In genomic region chr2:35714742-35715167, GRCm38 (mm10) we compare ENCODE assay signal across 7 mouse cellular contexts.
DNase-seq lines count a peak whose midpoint lies in the region; ATAC-seq lines count a peak whose summit lies in the region.

No protein-coding gene starts in this region.

- no peak overlapping the region for H3K9ac ChIP-seq in hindbrain, embryonic 16.5 days (ENCODE audit: low read depth, low read length)

- 50% methylated on average over 8 of the region's 8 CpGs for WGBS in hindbrain, embryonic 16.5 days
- 90% methylated on average over 8 of the region's 8 CpGs for WGBS in hindbrain, embryonic 10.5 days

- H3K27me3 ChIP-seq in hindbrain, embryonic 16.5 days (replicated peaks; ENCODE audit: control insufficient read depth, insufficient read depth, low read length), result no peaks in the 10 kb centered on the region
- no peaks in the 10 kb centered on the region for H3K27me3 ChIP-seq in hindbrain, embryonic 10.5 days (ENCODE audit: insufficient read depth, poor library complexity, severe bottlenecking)

- H3K9me3 ChIP-seq in hindbrain, embryonic 16.5 days (ENCODE audit: control insufficient read depth, low read length), result no peaks in the 10 kb centered on the region
- H3K9me3 ChIP-seq in hindbrain, embryonic 10.5 days, result no peaks in the 10 kb centered on the region

- no peak overlapping the region for H3K4me3 ChIP-seq in hindbrain, embryonic 16.5 days (ENCODE audit: low read length)
- no peak overlapping the region for H3K4me3 ChIP-seq in hindbrain, embryonic 10.5 days

- peaks cover 38% of the 10 kb centered on the region for H3K36me3 ChIP-seq in hindbrain, embryonic 16.5 days (ENCODE audit: control insufficient read depth, insufficient read depth, low read length)
- peaks cover 100% of the 10 kb centered on the region for H3K36me3 ChIP-seq in hindbrain, embryonic 10.5 days

- DNase-seq in hindbrain, embryonic 10.5 days (ENCODE audit: low spot score), result no peak
- DNase-seq in right cerebral cortex, adult 18-20 months, result peak; percentile 41
- no peak for DNase-seq in right cerebral cortex, postnatal 14 days
- DNase-seq in heart, adult 8-10 months (ENCODE audit: low spot score), result peak; percentile 65
- no peak for DNase-seq in embryo, embryonic 9.5 days (ENCODE audit: extremely low spot score)
- no peak for DNase-seq in thymus, postnatal 10 days (ENCODE audit: low spot score in 2 of 2)

- H3K4me1 ChIP-seq in hindbrain, embryonic 16.5 days (ENCODE audit: control insufficient read depth, insufficient read depth, low read depth, low read length), result peaks cover 4% of the 10 kb centered on the region
- no peaks in the 10 kb centered on the region; the same call in 1 of the 2 replicates for H3K4me1 ChIP-seq in hindbrain, embryonic 10.5 days (replicated peaks)

- H3K27ac ChIP-seq in hindbrain, embryonic 16.5 days (ENCODE audit: low read depth, low read length), result no peak overlapping the region
- no peak overlapping the region for H3K27ac ChIP-seq in hindbrain, embryonic 10.5 days

- H3K4me2 ChIP-seq in hindbrain, embryonic 16.5 days (ENCODE audit: low read length), result no peak overlapping the region

- ATAC-seq in hindbrain, embryonic 16.5 days, result peak; percentile 19; the same call in 1 of the 2 replicates

Comparison
In these comparisons a context has a peak if more than half of its experiments do, and no peak if none do; other contexts are left out.
1. DNase-seq: peak in right cerebral cortex, adult 18-20 months (single experiment) and heart, adult 8-10 months (single experiment); none in hindbrain, embryonic 10.5 days (single experiment), right cerebral cortex, postnatal 14 days (single experiment), embryo, embryonic 9.5 days (single experiment) and thymus, postnatal 10 days (0 of 2).